Comparison of ENCODE assay signal across 17 mouse cellular contexts in genomic region chr2:119514026-119514522, GRCm38 (mm10). TPM values are rescaled to one million over a fixed set of nuclear protein-coding genes. Genes with fewer than 3 reads are reported as not detected.
"Had no signal": no experiment of that assay in that cellular context is flagged by ENCODE, and none has a peak within 500 bp of the region (broad histone marks: within the 10 kb centered on the region; RNA-seq: fewer than 3 reads in every experiment).

No protein-coding gene starts in this region.

- H3K9me3 ChIP-seq: liver, embryonic 13.5 days; liver, embryonic 15.5 days; lung, embryonic 15.5 days; midbrain, embryonic 13.5 days; midbrain, embryonic 15.5 days; neural tube, embryonic 12.5 days had no signal

- H3K4me1 ChIP-seq: liver, embryonic 13.5 days; liver, embryonic 15.5 days; lung, embryonic 15.5 days; midbrain, embryonic 13.5 days; midbrain, embryonic 15.5 days; neural tube, embryonic 12.5 days had no signal

- H3K27me3 ChIP-seq: liver, embryonic 13.5 days; liver, embryonic 15.5 days; lung, embryonic 15.5 days; midbrain, embryonic 13.5 days; midbrain, embryonic 15.5 days; neural tube, embryonic 12.5 days had no signal

- H3K27ac ChIP-seq: liver, embryonic 13.5 days; liver, embryonic 15.5 days; lung, embryonic 15.5 days; macrophage; midbrain, embryonic 13.5 days; midbrain, embryonic 15.5 days; neural tube, embryonic 12.5 days had no signal

- ATAC-seq: liver, postnatal 0 days; midbrain, embryonic 13.5 days; midbrain, embryonic 15.5 days had no signal

- H3K4me3 ChIP-seq: liver, embryonic 13.5 days; liver, embryonic 15.5 days; lung, embryonic 15.5 days; megakaryocyte, embryonic 14.5 days; midbrain, embryonic 13.5 days; midbrain, embryonic 15.5 days; neural tube, embryonic 12.5 days had no signal

- H3K4me2 ChIP-seq: liver, embryonic 13.5 days; liver, embryonic 15.5 days; lung, embryonic 15.5 days; midbrain, embryonic 11.5 days; midbrain, embryonic 13.5 days; midbrain, embryonic 15.5 days; neural tube, embryonic 12.5 days had no signal

- H3K36me3 ChIP-seq: liver, embryonic 13.5 days; liver, embryonic 15.5 days; lung, embryonic 15.5 days; midbrain, embryonic 13.5 days; midbrain, embryonic 15.5 days; neural tube, embryonic 12.5 days had no signal

- H3K9ac ChIP-seq: liver, embryonic 13.5 days; liver, embryonic 15.5 days; liver, postnatal 0 days; lung, embryonic 15.5 days; midbrain, embryonic 13.5 days; midbrain, embryonic 15.5 days; neural tube, embryonic 12.5 days had no signal

- DNase-seq: liver, embryonic 13.5 days; liver, postnatal 0 days; lung, adult 2 months; lung, postnatal 10 days; right cerebral cortex, postnatal 14 days; thymus, adult 18-20 months; thymus, postnatal 14 days; thymus, postnatal 36 days had no signal

RNA-seq across cellular contexts. Expression of gene Exd1, which starts 33.4 kb away (rescaled TPM):
- total RNA-seq: monocyte, adult 5-6 weeks had no signal
